Mouse (Mus musculus) ZHBTc4 (cell line): ENCODE results near the gene Dyrk1a.

Source experiments
- DNase-seq: peaks from one replicate; pipeline ENCODE4 v3.0.0-alpha.2; 2011; ENCODE audit warnings: low read depth, low spot score

Gene Dyrk1a

DNA sequence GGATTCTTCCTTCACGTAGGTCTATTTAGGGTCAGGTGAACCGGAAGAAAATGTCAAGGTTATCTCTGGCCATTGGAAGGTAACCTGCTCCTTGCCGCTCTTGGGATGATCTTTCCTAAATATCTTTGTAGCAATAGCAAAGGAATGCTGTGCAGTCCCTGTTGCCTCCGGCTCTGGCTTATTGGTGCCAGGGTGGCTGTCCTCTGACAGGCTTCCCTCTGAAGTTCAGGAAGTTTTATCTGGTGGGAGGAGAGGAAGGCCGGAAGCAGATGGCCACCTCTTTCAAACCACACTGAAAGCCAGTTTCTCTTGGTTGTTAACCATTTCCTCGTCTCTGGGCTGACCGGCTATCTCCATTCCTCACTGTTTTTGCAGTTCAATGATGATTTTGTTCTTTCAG, 10.5 kb upstream of the Dyrk1a start:
- DNase-seq, result no peak

DNA sequence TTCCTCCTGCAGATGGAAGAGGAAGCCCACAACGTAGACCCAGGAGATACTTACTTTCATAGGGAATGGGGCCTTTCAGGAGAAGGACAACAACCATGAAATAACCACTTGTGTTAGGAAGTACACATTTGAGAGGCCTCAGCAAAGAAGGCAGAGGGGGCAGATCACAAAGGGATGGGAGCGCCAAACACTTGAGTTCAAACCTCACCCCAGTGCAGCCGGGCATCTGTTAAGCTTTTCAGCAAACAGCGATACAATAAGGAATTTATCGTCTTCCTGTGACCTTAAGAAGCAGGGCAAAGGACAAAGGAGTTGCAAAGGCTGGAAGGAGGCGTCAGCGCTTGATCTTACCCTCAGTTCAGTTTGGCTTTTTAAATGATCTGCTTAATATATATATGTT, 10.0 kb upstream of the Dyrk1a start:
- peak; percentile 58 for DNase-seq

DNA sequence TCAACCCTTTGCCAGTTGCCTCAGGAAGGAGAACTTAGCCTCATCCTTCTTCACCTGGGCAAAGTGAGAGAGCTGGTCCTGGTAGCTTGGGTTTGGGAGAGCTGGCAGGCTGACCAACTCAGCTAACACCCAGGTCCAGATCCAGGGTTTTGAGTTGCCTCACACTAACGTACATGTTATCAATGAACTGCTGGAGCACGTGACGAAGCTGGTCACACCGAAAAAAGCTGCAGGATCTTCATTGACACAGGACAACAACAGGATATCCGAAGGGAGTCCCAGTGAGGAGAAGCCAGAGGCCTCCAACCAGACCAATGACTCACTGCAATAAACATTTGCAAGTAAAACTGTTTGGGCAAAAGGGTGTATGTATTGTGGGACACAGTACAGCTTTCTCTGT, 9.2 kb upstream of the Dyrk1a start:
- no peak for DNase-seq

DNA sequence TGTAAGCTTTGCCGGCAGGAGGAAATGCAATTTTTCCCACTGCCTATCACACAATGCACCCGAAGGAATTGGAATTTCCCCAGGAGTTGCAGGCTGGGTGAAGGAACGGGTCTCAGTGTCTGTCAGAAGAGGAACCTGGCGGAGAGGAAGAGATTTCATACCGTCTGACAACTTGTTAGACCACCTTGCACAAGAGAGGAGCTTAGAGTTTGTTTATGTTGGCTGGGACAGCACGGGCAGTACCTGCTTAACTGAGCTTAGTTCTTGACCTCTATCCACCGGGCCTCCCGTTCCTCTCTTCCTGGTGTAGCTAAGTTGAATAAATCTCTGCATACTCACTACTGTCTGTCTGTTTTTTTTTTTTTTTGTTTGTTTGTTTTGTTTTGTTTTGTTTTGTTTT, 3.7 kb upstream of the Dyrk1a start:
- DNase-seq, result no peak

DNA sequence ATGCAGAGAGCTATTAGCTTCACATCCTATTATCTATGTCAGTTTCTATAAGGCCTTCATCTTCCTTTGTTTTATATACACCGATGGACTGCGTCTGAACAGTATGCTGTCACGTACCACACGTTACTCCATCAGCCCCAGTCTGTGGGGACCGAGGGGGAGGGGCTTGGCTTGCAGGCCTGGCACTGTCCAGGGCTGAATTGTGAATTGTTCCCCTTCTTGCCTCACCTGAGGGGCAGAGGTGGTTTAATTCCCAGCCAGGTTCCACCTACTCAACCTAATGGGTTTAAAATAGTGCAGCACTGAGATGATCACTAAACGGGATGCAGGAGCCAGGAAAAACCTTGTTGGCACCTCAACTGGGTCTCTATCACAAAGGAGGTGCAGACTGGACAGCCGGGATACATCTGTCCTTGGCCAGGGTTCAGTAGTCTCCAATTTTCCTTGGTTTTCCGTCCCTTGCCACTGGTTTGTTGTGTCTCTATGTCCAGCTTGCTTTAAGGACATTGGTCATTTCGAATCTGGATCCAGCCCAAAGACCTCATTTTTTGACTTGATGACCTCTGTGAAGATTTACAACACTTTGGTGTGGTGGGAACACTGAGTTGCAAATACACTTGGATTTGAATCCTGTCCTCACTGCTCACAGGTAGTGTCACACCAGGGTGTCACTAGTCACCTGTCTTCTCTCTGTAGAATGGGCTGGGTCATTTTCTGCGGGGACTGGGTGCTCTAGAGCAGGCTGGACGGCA, 2.8 kb upstream of the Dyrk1a start:
- no peak for DNase-seq

DNA sequence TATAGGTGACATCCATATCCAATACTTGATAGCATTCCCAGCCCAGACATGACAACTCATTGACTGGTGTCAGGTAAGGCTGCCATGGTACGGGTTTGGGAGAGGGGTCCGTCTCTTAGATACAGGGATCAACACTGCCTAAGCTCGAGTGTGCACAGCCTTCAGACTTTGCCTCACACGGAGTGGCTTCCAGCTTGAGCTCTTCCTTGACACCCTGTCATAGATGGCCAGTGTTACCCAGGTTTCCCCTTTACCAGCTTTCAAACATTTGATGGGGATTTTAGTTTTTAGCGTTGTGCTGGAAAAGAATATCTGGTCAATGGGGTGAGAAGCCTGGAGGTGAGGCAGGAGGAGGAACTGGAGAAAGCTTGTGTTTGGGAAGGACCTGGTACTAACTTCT, 2.1 kb upstream of the Dyrk1a start:
- no peak for DNase-seq

DNA sequence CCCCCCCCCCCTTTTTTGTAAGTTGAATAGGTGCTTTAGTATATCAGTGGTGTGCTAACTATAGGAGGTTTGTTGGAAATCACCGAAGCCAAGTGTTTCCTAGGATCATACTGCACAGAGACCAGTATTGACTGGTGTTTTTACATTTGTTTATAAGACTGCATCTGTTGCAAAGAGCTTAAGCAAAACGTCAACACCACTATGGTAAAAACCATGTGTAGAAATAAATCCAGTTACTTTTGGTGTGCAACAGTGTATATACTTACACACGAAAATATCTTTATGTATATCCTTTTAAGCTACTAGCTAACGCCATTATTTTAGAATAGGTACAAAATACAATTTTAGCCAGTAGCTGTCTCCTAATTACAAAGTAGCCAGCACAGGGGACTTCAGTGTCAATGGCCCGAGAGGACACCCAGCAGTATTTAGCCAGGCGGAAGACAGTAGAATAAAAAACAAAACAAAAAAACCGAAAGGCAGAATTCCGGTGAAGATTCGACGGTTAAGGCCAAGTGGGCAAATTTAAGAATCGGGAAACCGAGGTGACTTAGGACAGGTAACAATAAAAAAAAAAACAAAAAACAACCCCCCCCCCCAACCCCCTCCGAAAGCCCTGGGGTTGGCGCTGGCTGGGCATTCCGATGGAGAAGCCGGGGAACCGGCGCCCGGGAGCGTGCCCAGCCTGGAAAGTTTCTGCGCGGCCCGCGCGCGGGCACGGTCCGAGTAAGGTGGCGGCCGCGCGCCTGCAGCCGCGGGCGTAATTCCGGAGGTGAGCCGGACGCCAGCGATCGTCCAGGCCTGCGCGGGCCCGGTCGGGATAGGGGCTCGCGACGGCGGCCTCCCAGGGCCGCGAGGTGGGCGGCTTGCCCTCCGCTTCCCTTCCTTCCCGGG, 1.2 kb upstream of the Dyrk1a start:
- DNase-seq, result peak; percentile 87

DNA sequence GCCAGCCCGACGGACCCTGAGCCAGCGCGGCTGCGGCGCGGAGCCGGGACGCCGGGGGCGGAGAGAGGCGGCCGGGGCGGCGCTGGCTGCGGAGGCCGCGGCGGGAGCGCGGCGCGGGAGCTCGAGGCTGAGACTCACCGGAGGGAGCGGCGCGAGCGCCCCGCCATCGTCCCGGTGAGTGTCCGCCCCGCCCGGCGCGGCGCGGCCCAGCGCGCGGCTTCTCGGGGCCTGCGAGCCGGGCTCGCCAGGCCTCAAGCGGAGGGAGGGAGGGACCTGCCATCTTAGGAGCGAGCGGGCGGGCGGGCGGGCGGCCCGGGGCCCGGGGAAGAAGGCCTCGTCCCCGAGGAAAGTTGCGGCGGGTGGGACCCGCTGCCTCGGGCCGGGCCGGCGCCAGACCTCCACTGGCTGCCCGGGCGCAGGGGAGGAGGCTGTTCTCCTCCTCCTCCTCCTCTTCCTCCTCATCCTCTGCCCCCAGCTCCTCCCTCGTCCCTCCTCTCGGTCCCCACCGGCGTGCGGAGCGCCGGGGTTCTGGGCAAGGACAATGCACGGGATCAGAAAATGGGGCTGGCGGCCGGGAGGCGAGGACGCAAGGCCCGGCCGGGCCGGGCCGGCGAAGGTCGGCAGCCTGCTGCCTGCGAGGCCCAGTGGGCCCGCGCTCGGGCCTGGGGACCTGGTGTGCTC, 691 bp downstream of the Dyrk1a start:
- DNase-seq, result peak; percentile 51

DNA sequence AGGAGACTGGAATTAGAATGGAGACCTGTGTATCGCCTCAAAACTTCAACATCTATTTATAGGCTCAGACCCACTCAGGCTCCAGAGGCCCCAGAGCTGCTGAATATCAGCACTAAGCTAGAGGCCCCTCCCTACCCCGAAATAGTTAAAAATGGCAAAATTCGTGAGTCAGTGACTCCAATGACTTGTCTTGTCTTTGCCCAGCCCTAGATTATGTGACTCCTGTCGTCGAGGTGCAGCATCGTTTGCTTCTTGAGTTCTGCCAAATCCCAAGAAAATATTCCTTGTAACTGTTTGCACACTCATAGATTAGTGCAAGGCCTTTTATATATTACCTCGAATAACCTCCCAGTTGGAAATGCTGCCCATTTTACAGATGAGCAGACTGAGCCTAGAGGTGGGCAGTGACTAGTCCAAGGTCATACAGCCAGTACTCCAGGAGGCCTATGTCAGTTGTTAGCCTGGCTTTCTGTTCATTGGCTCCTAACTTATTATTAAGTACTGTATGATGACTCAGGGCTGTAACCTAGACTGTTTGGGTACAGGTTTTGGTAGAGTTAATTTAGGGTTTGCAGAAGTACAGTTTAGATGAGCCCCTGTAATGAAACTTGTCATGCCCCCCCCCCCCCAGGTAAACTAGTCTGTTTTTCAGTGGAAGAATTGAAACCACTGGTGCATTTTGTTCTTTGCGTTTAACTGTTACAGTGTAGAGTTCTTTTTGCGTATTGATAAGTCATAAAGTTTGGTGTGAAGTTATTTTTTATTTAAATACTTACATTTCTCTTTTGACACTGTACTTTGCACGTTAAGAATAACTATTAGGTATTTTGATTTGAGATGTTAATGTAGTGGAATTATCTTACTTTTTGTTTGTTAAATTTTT, 1.5 kb downstream of the Dyrk1a start:
- DNase-seq, result no peak

DNA sequence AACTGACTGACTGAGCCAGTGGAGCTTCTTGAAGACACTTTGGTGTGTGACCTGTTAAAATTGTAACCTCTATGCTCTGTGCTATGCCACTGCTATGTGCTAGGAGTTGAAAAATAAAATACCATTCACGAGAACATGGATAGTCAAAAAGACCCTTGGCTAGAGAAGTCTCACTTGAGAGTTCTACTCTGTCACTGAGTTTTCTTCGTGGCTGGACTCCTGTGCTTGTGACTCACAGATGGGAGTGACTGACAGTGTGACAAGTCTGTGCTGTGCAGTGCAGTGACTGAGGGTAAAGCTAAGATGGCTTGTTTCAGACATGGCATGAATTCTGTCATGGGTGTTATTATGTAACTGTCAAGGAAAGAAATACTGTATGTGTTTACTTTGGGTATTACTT, 2.6 kb downstream of the Dyrk1a start:
- DNase-seq, result no peak

DNA sequence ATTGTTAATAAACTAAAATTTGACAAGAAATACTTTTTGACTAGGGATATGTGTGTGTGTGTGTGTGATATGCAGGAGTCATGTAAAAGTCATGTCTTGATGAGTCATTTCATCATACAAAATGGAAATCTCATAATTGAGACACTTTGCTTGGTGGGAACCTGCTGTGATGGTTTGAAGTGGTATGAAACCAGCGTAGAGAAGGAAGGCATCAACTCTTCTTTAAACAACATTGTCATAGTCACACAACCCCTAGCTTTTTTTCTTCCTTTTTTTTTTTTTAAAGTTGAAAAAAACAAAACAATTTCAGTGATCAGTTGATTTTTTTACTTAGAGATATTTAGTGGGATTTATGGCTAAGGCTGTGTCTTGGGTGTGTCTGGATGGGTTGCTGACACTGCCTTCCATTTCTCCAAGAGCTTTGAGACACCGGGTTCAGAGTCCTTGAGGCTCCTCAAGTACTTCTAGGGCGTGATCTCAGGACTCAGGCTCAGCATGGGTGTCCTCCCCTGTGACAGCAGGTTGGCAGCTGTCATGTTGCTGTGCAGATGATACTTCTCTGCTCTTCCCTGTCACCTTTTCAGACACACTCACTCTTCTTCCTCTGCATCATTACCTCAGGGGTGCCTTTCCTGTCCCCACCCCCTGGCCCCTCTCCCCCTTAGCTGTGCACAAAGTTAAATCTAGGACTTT, 4.4 kb downstream of the Dyrk1a start:
- no peak for DNase-seq

DNA sequence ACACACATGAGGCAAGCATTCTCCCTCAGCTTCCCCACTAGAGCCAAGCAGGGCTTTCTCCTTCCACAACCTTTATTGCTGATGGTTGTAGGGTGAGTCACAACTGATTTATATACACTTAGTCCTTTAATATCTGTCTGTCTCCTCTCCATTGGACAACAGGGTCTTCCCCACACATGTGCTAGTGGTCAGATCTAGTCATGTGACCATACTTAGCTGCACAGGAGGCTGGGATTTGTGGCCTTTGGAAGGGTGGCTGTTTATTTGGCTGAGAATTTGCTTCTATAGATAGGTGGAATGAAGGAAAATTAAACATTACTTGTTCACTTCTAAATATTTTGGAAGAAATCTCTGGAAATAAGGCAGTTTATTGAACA, 4.9 kb downstream of the Dyrk1a start:
- DNase-seq, result no peak

DNA sequence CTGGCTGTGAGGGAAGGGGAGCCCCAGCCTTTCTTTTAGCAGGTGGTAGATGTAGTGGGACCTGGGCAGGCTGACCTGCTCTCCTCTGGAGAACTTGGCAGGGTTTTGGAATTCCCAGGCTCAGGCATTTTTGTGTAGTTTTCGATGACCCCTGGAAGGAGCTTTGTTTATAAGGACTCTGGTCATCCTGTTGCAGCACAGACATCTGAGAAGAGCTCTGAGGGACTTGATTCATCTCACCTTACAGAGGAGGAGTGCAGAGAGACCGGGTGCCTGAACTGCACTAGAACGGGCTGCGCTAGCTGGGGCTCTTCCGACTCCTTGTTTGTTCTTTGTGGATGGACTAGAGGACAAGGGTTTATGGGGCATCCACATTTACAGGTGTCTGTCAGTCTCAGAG, 5.9 kb downstream of the Dyrk1a start:
- DNase-seq, result no peak

DNA sequence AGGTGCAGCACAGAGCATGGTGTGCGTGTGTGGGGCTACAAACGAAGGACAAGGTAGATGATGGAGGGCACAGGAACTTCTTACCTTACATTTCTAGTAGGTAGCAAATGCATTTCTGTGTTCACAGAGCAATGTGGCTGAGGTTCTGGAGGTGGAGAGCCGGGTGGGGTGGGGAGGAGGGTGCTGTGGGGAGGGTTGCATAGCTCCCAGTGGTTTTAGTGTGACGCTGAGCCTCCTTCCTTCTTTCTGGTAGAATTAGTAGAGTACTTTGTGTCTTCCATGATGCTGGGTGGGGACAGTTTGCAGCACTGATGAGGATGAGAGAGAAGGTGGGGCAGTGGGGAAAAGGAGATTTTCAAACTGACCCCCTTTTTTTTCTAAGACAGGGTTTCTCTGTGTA, 9.5 kb downstream of the Dyrk1a start:
- no peak for DNase-seq

DNA sequence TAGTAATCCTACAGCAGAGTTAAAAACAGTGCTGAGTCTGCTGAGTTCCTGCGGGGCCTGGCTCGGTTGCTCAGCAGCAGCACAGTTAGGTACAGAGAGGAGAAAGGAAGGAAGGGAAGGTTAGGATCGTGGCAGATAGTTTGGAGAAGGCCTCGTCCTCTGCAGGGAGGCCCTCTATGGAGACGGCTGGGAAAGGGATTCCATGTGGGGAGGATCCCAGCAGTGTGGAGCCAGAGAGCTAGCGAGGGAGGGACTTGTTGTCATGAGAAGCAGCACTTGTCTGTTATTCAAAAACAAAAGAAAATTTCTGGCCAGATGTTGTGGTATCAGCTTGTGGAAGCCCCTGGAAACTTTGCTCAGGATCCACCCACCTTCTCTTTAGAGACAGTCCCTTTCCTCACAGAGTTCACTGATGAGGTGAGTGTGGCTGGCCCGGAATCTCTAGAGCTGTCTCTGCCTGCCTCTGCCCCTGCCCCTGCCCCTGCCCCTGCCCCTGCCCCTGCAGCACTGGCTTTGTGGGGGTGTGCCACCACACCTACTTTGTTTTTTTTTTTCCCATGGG, 11.1 kb downstream of the Dyrk1a start:
- DNase-seq, result no peak

DNA sequence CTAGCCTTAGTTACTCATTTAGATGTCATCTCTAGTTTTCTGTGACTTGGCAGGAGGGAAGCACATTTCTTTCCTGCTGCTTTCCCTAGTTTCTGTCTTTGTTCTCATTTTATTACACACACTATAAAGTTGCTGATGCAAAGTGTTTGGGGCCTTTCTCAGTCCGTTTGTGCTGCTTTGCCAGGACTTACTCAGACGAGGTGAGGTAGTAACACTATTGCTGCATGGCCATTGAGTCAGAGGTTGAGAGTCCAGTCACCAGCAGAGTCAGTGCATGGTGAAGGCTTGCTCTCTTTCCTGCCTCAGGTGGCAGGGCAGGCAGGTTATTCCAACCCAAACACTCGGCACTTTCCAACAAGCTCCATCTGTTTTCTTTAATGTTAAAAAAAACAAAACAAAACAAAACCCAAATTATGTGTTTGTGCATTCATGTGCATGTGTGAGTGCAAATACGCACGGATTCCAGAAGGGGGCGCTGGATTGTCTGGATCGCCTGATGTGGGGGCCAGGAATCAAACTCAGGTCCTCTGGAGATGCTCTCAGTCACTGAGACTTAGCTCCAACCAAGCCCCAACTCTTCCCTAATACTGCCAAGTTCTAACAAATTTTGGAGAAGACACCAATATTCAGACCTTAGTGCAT, 16.7 kb downstream of the Dyrk1a start:
- DNase-seq, result peak; percentile 62

DNA sequence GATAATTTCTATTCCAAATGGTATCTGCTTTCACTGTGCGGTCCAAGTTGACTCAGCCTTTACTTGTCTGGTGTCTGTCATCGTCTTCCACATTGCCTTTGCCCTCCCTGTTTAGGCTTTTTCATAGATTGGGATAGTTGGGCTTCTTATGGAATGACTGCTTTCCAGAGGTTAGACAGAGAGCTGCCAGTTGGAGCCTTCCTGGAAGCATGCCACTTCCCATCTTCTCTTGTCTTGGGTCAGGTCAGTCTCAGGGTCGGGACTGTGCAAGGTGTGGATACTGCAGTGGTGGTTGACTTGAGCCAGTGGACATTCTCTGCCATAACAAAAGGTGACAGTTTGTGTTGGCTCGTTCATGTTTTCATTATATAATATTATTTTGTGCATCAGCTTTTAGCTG, 17.7 kb downstream of the Dyrk1a start:
- DNase-seq, result no peak

DNA sequence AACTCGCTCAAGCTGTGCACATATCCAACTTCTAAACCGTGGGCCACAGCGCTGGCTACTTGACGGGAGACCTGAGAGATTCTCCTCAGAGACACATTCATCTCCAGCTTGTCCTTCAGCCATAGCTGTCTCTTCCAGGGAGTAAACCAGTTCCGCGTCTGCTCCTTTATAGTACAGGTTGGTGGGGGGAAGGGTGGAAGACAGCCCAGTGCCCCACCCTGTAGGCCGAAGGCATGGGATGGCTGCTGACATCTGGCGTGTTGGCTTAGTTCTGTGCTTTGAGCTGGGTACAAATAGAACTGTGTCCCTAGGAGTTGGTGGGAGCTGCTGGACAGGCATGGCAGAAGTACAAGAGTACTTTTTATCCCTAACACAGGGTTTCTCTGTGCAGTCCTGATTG, 18.4 kb downstream of the Dyrk1a start:
- peak; percentile 60 for DNase-seq

DNA sequence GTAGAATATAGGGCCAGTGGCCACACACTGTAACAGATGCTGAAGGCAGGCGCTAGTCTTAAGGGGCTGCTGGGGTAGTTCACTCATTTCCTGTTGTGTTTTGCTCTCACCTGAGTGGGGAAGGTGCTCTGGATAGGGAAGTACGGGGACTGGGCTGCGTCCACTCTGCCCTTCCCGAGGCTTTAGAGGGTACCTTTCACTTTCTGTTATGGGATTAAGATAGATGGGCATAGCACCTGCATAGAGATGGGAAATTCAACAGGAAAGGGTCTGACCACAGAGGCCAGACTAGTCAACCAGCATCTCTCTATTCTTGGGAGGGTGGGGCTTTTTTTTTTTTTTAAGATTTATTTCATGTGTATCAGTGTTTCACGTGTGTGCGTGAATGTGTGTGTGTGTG, 19.2 kb downstream of the Dyrk1a start:
- no peak for DNase-seq

DNA sequence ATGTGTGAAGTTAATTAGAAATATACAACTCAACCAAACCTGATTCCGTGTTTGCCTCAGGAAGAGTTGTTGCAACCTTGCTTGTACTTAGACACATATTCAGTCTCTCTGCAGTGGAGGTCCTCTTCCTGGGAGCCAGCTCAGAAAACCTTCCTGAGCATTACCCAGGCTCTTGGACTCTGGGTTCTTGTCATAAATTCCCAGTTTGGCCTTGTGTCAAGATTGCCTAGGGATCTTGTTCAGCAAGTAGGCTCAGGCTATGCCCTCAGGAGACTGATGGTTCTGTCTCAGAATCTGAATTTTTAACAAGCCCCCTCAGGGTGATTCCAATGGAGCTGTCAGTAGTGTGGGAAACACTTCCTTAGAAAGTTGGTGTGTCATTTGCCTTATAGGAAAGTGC, 19.8 kb downstream of the Dyrk1a start:
- no peak for DNase-seq
